ENCODE assay signal across 25 mouse cellular contexts in the genomic region with DNA sequence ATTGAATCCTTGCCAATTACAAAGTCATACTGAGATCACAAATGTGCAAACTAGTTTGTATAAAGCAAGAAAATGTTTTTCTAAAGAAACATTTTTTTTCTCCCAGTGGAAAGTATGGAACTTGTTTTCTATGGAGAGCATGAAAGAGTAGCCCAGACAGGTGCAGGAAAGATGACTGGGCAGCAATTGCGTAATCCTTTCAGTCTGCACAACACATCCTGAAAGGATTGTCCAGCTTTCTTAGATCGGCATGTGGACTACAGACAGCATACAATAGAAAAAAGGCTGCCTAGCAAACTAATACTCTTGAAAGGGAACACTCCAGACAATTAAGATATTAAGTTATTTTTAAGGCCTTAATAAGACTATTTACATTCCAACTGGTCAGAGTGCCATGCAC.
DNase-seq lines count a peak whose midpoint lies in the region; ATAC-seq lines count a peak whose summit lies in the region.
"Had no signal": no experiment of that assay in that cellular context is flagged by ENCODE, and none has a peak within 500 bp of the region (broad histone marks: within the 10 kb centered on the region; RNA-seq: fewer than 3 reads in every experiment).

No protein-coding gene starts in this region.

- H3K27ac ChIP-seq in embryonic facial prominence, embryonic 13.5 days: peak overlapping the region; percentile 4; the same call in 1 of the 2 replicates
- no peak overlapping the region for H3K27ac ChIP-seq in embryonic facial prominence, embryonic 10.5 days (replicated peaks)
- H3K27ac ChIP-seq in lung, embryonic 15.5 days: peak overlapping the region; percentile 24; the same call in 1 of the 2 replicates
- H3K27ac ChIP-seq: embryonic facial prominence, embryonic 12.5 days; forebrain, embryonic 10.5 days; forebrain, embryonic 13.5 days; gastrocnemius, adult 2 months; hindbrain, embryonic 12.5 days; hindbrain, embryonic 15.5 days had no signal

- no peak for ATAC-seq in embryonic facial prominence, embryonic 13.5 days (ENCODE audit: insufficient number of reproducible peaks, insufficient read depth, low FRiP score, low TSS enrichment, low read depth)
- no peak for ATAC-seq in lung, embryonic 15.5 days (ENCODE audit: borderline replicate concordance, extremely low read depth, low FRiP score, low TSS enrichment)
- ATAC-seq: forebrain, embryonic 13.5 days; forebrain, embryonic 16.5 days had no signal

- H3K27me3 ChIP-seq in embryonic facial prominence, embryonic 13.5 days: no peaks in the 10 kb centered on the region
- H3K27me3 ChIP-seq in embryonic facial prominence, embryonic 10.5 days (replicated peaks; ENCODE audit: low read depth, poor library complexity, severe bottlenecking): no peaks in the 10 kb centered on the region
- H3K27me3 ChIP-seq in lung, embryonic 15.5 days: no peaks in the 10 kb centered on the region
- H3K27me3 ChIP-seq: CH12.LX; embryonic facial prominence, embryonic 12.5 days; hindbrain, embryonic 12.5 days; hindbrain, embryonic 15.5 days had no signal

- WGBS in embryonic facial prominence, embryonic 13.5 days: 62% methylated on average over 2 of the region's 2 CpGs
- 67% methylated on average over 2 of the region's 2 CpGs for WGBS in embryonic facial prominence, embryonic 10.5 days
- 53% methylated on average over 2 of the region's 2 CpGs for WGBS in lung, embryonic 15.5 days

- H3K9ac ChIP-seq in embryonic facial prominence, embryonic 13.5 days: no peak overlapping the region
- no peak overlapping the region for H3K9ac ChIP-seq in lung, embryonic 15.5 days
- H3K9ac ChIP-seq: embryonic facial prominence, embryonic 12.5 days; forebrain, embryonic 13.5 days; hindbrain, embryonic 12.5 days; hindbrain, embryonic 15.5 days had no signal

- no peak for DNase-seq in embryonic facial prominence, embryonic 10.5 days (ENCODE audit: low spot score)
- no peak for DNase-seq in lung, postnatal 4 days
- peak; percentile 6 for DNase-seq in 3T3-L1 (ENCODE audit: low read depth, low spot score)
- DNase-seq in Muller cell, postnatal 12 days (ENCODE audit: inconsistent ontology term): peak; percentile 26
- no peak for DNase-seq in thymus, postnatal 4 days
- DNase-seq in thymus, postnatal 0 days (ENCODE audit: low spot score): no peak
- DNase-seq: adrenal gland, adult 2 months; adrenal gland, postnatal 14 days; cerebellum, adult 11 months; cerebellum, adult 2 months; cerebellum, adult 9-11 months; cerebellum, postnatal 36 days; gastrocnemius, adult 2 months; gastrocnemius, postnatal 14 days had no signal

- no peaks in the 10 kb centered on the region for H3K36me3 ChIP-seq in embryonic facial prominence, embryonic 13.5 days
- H3K36me3 ChIP-seq in embryonic facial prominence, embryonic 10.5 days (replicated peaks): no peaks in the 10 kb centered on the region
- no peaks in the 10 kb centered on the region for H3K36me3 ChIP-seq in lung, embryonic 15.5 days
- H3K36me3 ChIP-seq: embryonic facial prominence, embryonic 12.5 days; forebrain, embryonic 10.5 days; G1E; hindbrain, embryonic 12.5 days; hindbrain, embryonic 15.5 days had no signal

- H3K4me1 ChIP-seq in embryonic facial prominence, embryonic 13.5 days: 0 out of 2 replicates have a peak, but pooled peaks cover 3% of the 10 kb centered on the region
- peaks cover 14% of the 10 kb centered on the region for H3K4me1 ChIP-seq in embryonic facial prominence, embryonic 10.5 days
- H3K4me1 ChIP-seq in lung, embryonic 15.5 days: peaks cover 8% of the 10 kb centered on the region
- H3K4me1 ChIP-seq: forebrain, embryonic 13.5 days; hindbrain, embryonic 12.5 days; hindbrain, embryonic 15.5 days had no signal

- no peak overlapping the region for H3K4me3 ChIP-seq in embryonic facial prominence, embryonic 13.5 days
- H3K4me3 ChIP-seq in embryonic facial prominence, embryonic 10.5 days: no peak overlapping the region
- H3K4me3 ChIP-seq in lung, embryonic 15.5 days: no peak overlapping the region
- H3K4me3 ChIP-seq: embryonic facial prominence, embryonic 12.5 days; forebrain, embryonic 10.5 days; forebrain, embryonic 13.5 days; gastrocnemius, adult 2 months; hindbrain, embryonic 12.5 days; hindbrain, embryonic 15.5 days had no signal

- no peak overlapping the region for H3K4me2 ChIP-seq in embryonic facial prominence, embryonic 13.5 days
- H3K4me2 ChIP-seq in lung, embryonic 15.5 days: no peak overlapping the region
- H3K4me2 ChIP-seq: embryonic facial prominence, embryonic 12.5 days; forebrain, embryonic 13.5 days; heart, embryonic 11.5 days; hindbrain, embryonic 12.5 days; hindbrain, embryonic 15.5 days had no signal

- H3K9me3 ChIP-seq in embryonic facial prominence, embryonic 13.5 days: no peaks in the 10 kb centered on the region
- 0 out of 2 replicates have a peak, but pooled peaks cover 2% of the 10 kb centered on the region for H3K9me3 ChIP-seq in embryonic facial prominence, embryonic 10.5 days
- H3K9me3 ChIP-seq in lung, embryonic 15.5 days: no peaks in the 10 kb centered on the region
- H3K9me3 ChIP-seq: embryonic facial prominence, embryonic 12.5 days; forebrain, embryonic 13.5 days; G1E; hindbrain, embryonic 12.5 days; hindbrain, embryonic 15.5 days had no signal

Comparison
In these comparisons a context has a peak if more than half of its experiments do, and no peak if none do; other contexts are left out.
1. DNase-seq: peak in 3T3-L1 (single experiment) and Muller cell, postnatal 12 days (single experiment); none in embryonic facial prominence, embryonic 10.5 days (single experiment), lung, postnatal 4 days (0 of 2), thymus, postnatal 4 days (single experiment) and thymus, postnatal 0 days (single experiment).